Mouse (Mus musculus): ENCODE measurements around the gene H2-D1.

DNA sequence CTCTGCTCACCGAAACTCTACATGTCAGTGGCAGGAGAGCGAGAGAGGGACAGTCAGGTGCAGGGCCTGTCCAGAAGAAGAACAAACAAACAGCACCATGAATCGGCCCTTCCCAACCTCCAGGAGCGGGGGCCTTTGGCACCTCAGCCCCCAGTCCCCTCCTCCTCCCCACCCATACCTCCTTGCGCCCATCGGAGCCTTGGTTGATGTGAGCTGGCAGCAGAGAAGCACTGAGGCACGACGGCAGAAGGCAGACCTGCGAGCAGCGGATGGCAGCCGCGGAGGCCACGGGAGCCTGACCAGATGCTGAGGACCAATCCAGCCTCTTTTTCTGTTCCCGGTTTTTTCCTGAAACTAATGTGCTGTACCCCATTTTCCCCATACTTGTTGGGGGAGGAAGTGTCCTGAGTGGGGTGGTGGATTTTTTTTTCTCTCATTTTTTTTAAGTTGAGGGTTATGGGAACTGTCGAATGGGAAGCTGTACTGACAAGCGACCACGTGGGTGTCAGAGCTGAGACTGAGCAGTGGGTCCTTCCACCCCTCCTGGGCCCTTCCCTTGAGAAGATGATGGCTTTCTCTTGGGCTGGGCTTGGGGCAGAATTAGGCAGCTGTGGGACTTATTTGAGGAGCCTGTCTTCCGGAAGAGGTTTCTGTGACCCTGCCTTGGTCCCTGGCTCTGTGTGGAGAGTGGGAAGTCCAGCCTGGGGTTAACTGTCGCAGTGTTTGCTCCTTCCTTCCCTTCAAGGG lies 12.9 kb upstream of the H2-D1 start:
- no peak for TF ChIP-seq CTCF (IDR thresholded peaks at IDR 0.05; ENCODE audit: low read depth)
- no peak for TF ChIP-seq EP300 (optimal IDR thresholded peaks at IDR 0.05)

Data from stomach, postnatal 0 days (tissue).